Mouse (Mus musculus) CH12.LX (cell line): ENCODE measurements around the gene Hoxd11. TPM values are rescaled to one million over a fixed set of nuclear protein-coding genes. Genes with fewer than 3 reads are reported as not detected.

Experiments used
- DNase-seq: peaks from one replicate; pipeline ENCODE4 v3.0.0-alpha.2; 2013; ENCODE audit errors: extremely low read depth
- H3K27ac ChIP-seq: 2 replicates; pipeline ENCODE4 v1.5.1; 2012; ENCODE audit warnings: low read depth, mild to moderate bottlenecking, control low read depth, moderate library complexity; ENCODE audit not compliant: insufficient read depth
- H3K27me3 ChIP-seq: replicated peaks from 2 replicates; pipeline ENCODE3; 2012; ENCODE audit warnings: inconsistent platforms
- H3K36me3 ChIP-seq, 2 experiments: replicated peaks in 1 of 2; 2 replicates each; pipeline versions ENCODE3 to v1.6.1; 2012; ENCODE audit warnings: inconsistent platforms in 1 of 2, low read length in 1 of 2, mild to moderate bottlenecking in 1 of 2, mixed read lengths in 1 of 2, moderate library complexity in 1 of 2; ENCODE audit not compliant: control insufficient read depth in 1 of 2, insufficient read depth in 1 of 2
- H3K4me1 ChIP-seq, 2 experiments: 2 replicates each; pipeline ENCODE4 v1.6.1; 2012; ENCODE audit warnings: inconsistent platforms in 1 of 2, moderate library complexity in 1 of 2; ENCODE audit not compliant: insufficient read depth in 2 of 2, control insufficient read depth in 1 of 2
- H3K4me2 ChIP-seq: 2 replicates; pipeline ENCODE4 v1.6.1; 2012; ENCODE audit warnings: low read depth, mild to moderate bottlenecking, control low read depth; ENCODE audit not compliant: poor library complexity, insufficient read depth, severe bottlenecking
- H3K4me3 ChIP-seq, 3 experiments: fragments of 150-350 bp in 1 of 3; sonication (generic) in 1 of 3; replicated peaks in 1 of 3; 2 replicates each; pipeline versions ENCODE3 to v1.5.1; 2011 to 2012; ENCODE audit warnings: low read depth in 2 of 3, low read length in 2 of 3, mild to moderate bottlenecking in 2 of 3, moderate library complexity in 2 of 3, control low read depth in 1 of 3, improper control_type of control experiment in 1 of 3, inconsistent platforms in 1 of 3, mixed read lengths in 1 of 3; ENCODE audit not compliant: poor library complexity in 1 of 3
- H3K79me2 ChIP-seq: replicated peaks from 2 replicates; pipeline ENCODE4 v1.6.1; 2012; ENCODE audit warnings: mild to moderate bottlenecking, moderate library complexity; ENCODE audit not compliant: control insufficient read depth, poor library complexity, insufficient read depth, severe bottlenecking; ENCODE audit errors: extremely low read depth
- H3K9ac ChIP-seq: 2 replicates; pipeline ENCODE4 v1.6.1; 2012; ENCODE audit warnings: low read depth, mild to moderate bottlenecking, control low read depth, moderate library complexity; ENCODE audit not compliant: insufficient read depth
- H3K9me3 ChIP-seq: replicated peaks from 2 replicates; pipeline ENCODE3; 2012; ENCODE audit warnings: low read length, inconsistent platforms, mixed read lengths
- BHLHE40 ChIP-seq: IDR thresholded peaks from 2 replicates; pipeline ENCODE4 v1.6.1; 2011; ENCODE audit warnings: mild to moderate bottlenecking, low read depth, low read length, improper control_type of control experiment
- CHD1 ChIP-seq: IDR thresholded peaks from 2 replicates; pipeline ENCODE4 v1.6.1; 2012; ENCODE audit warnings: low read depth, low read length, improper control_type of control experiment, inconsistent platforms
- CHD2 ChIP-seq: IDR thresholded peaks from 2 replicates; pipeline ENCODE4 v1.6.1; 2011; ENCODE audit warnings: low read length, improper control_type of control experiment
- CTCF ChIP-seq, 2 experiments: IDR thresholded peaks in 1 of 2; conservative IDR thresholded peaks in 1 of 2; 2 replicates each; pipeline ENCODE4 v1.5.1; 2011 to 2012; ENCODE audit warnings: low read depth in 2 of 2, low read length in 2 of 2, improper control_type of control experiment in 1 of 2, inconsistent platforms in 1 of 2, mild to moderate bottlenecking in 1 of 2, moderate library complexity in 1 of 2
- E2F4 ChIP-seq: IDR thresholded peaks from 2 replicates; pipeline ENCODE4 v1.6.1; 2011; ENCODE audit warnings: low read depth, low read length, improper control_type of control experiment; ENCODE audit not compliant: insufficient replicate concordance
- ELF1 ChIP-seq: IDR thresholded peaks from 2 replicates; pipeline ENCODE4 v1.6.1; 2014; ENCODE audit warnings: low read depth, mild to moderate bottlenecking, inconsistent platforms, low read length, improper control_type of control experiment
- EP300 ChIP-seq: IDR thresholded peaks from 2 replicates; pipeline ENCODE4 v1.6.1; 2011; ENCODE audit warnings: low read length, improper control_type of control experiment
- ETS1 ChIP-seq: conservative IDR thresholded peaks from 2 replicates; pipeline ENCODE4 v1.6.1; 2012; ENCODE audit warnings: low read depth, mild to moderate bottlenecking, inconsistent platforms, low read length, improper control_type of control experiment, moderate library complexity
- GABPA ChIP-seq: IDR thresholded peaks from 2 replicates; pipeline ENCODE4 v1.6.1; 2012; ENCODE audit warnings: low read depth, low read length, improper control_type of control experiment, inconsistent platforms; ENCODE audit not compliant: insufficient replicate concordance
- HCFC1 ChIP-seq: IDR thresholded peaks from 2 replicates; pipeline ENCODE4 v1.6.1; 2012; ENCODE audit warnings: low read depth, mild to moderate bottlenecking, inconsistent platforms, low read length, improper control_type of control experiment
- IRF4 ChIP-seq: IDR thresholded peaks from 2 replicates; pipeline ENCODE4 v1.6.1; 2014; ENCODE audit warnings: low read depth, mild to moderate bottlenecking, inconsistent platforms, low read length, improper control_type of control experiment
- JUN ChIP-seq: IDR thresholded peaks from 2 replicates; pipeline ENCODE4 v1.6.1; 2011; ENCODE audit warnings: low read depth, mild to moderate bottlenecking, low read length, improper control_type of control experiment, moderate library complexity; ENCODE audit not compliant: insufficient read depth
- JUND ChIP-seq: conservative IDR thresholded peaks from 2 replicates; pipeline ENCODE4 v1.6.1; 2011; ENCODE audit warnings: low read depth, low read length, improper control_type of control experiment
- KAT2A ChIP-seq: IDR thresholded peaks from 2 replicates; pipeline ENCODE4 v1.6.1; 2012; ENCODE audit warnings: low read length, improper control_type of control experiment, inconsistent platforms; ENCODE audit not compliant: insufficient replicate concordance
- MAFK ChIP-seq: IDR thresholded peaks from 2 replicates; pipeline ENCODE4 v1.6.1; 2011; ENCODE audit warnings: low read length, improper control_type of control experiment; ENCODE audit not compliant: insufficient replicate concordance
- MAX ChIP-seq: IDR thresholded peaks from 2 replicates; pipeline ENCODE4 v1.6.1; 2011; ENCODE audit warnings: low read length, improper control_type of control experiment
- MAZ ChIP-seq: IDR thresholded peaks from 2 replicates; pipeline ENCODE4 v1.6.1; 2012; ENCODE audit warnings: low read depth, mild to moderate bottlenecking, inconsistent platforms, low read length, improper control_type of control experiment, moderate library complexity
- MEF2A ChIP-seq: IDR thresholded peaks from 2 replicates; pipeline ENCODE4 v1.6.1; 2014; ENCODE audit warnings: low read depth, mild to moderate bottlenecking, inconsistent platforms, low read length, improper control_type of control experiment, borderline replicate concordance
- MXI1 ChIP-seq: IDR thresholded peaks from 2 replicates; pipeline ENCODE4 v1.6.1; 2011; ENCODE audit warnings: mild to moderate bottlenecking, low read depth, low read length, improper control_type of control experiment
- MYC ChIP-seq: IDR thresholded peaks from 2 replicates; pipeline ENCODE4 v1.6.1; 2011; ENCODE audit warnings: low read depth, mild to moderate bottlenecking, improper control_type of control experiment, low read length
- NELFE ChIP-seq: IDR thresholded peaks from 2 replicates; pipeline ENCODE4 v1.6.1; 2011; ENCODE audit warnings: low read depth, low read length, improper control_type of control experiment
- NRF1 ChIP-seq: IDR thresholded peaks from 2 replicates; pipeline ENCODE4 v1.6.1; 2014; ENCODE audit warnings: low read depth, mild to moderate bottlenecking, inconsistent platforms, low read length, improper control_type of control experiment, moderate library complexity
- PAX5 ChIP-seq: IDR thresholded peaks from 2 replicates; pipeline ENCODE4 v1.6.1; 2012; ENCODE audit warnings: low read length, inconsistent platforms, mixed read lengths
- POLR2A ChIP-seq: IDR thresholded peaks from 2 replicates; pipeline ENCODE4 v1.6.1; 2011; ENCODE audit warnings: low read depth, mild to moderate bottlenecking, improper control_type of control experiment, low read length
- POLR2AphosphoS2 ChIP-seq: IDR thresholded peaks from 2 replicates; pipeline ENCODE4 v1.6.1; 2011; ENCODE audit warnings: low read depth, low read length, improper control_type of control experiment
- RAD21 ChIP-seq: IDR thresholded peaks from 2 replicates; pipeline ENCODE4 v1.6.1; 2011; ENCODE audit warnings: low read depth, mild to moderate bottlenecking, low read length, improper control_type of control experiment, moderate library complexity
- RCOR1 ChIP-seq: conservative IDR thresholded peaks from 2 replicates; pipeline ENCODE4 v1.6.1; 2012; ENCODE audit warnings: low read depth, mild to moderate bottlenecking, inconsistent platforms, low read length, improper control_type of control experiment
- SIN3A ChIP-seq: IDR thresholded peaks from 2 replicates; pipeline ENCODE4 v1.6.1; 2012; ENCODE audit warnings: low read length, improper control_type of control experiment, inconsistent platforms
- SMC3 ChIP-seq: IDR thresholded peaks from 2 replicates; pipeline ENCODE4 v1.6.1; 2011; ENCODE audit warnings: low read depth, low read length, improper control_type of control experiment
- TBP ChIP-seq: conservative IDR thresholded peaks from 2 replicates; pipeline ENCODE4 v1.6.1; 2011; ENCODE audit warnings: low read depth, low read length, improper control_type of control experiment
- TCF12 ChIP-seq: IDR thresholded peaks from 2 replicates; pipeline ENCODE4 v1.6.1; 2014; ENCODE audit warnings: low read depth, mild to moderate bottlenecking, inconsistent platforms, low read length, improper control_type of control experiment
- UBTF ChIP-seq: IDR thresholded peaks from 2 replicates; pipeline ENCODE4 v1.6.1; 2012; ENCODE audit warnings: low read depth, mild to moderate bottlenecking, inconsistent platforms, low read length, improper control_type of control experiment, moderate library complexity
- USF1 ChIP-seq: IDR thresholded peaks from 2 replicates; pipeline ENCODE4 v1.6.1; 2014; ENCODE audit warnings: low read depth, mild to moderate bottlenecking, inconsistent platforms, low read length, improper control_type of control experiment
- USF2 ChIP-seq: conservative IDR thresholded peaks from 2 replicates; pipeline ENCODE4 v1.6.1; 2011; ENCODE audit warnings: low read depth, low read length, improper control_type of control experiment
- ZC3H11A ChIP-seq: IDR thresholded peaks from 2 replicates; pipeline ENCODE4 v1.6.1; 2012; ENCODE audit warnings: low read depth, mild to moderate bottlenecking, inconsistent platforms, low read length, improper control_type of control experiment
- ZKSCAN1 ChIP-seq: IDR thresholded peaks from 2 replicates; pipeline ENCODE4 v1.6.1; 2012; ENCODE audit warnings: low read depth, inconsistent platforms, low read length, improper control_type of control experiment, borderline replicate concordance
- ZMIZ1 ChIP-seq: IDR thresholded peaks from 2 replicates; pipeline ENCODE4 v1.6.1; 2012; ENCODE audit warnings: low read depth, mild to moderate bottlenecking, inconsistent platforms, low read length, improper control_type of control experiment
- ZNF384 ChIP-seq: IDR thresholded peaks from 2 replicates; pipeline ENCODE4 v1.6.1; 2012; ENCODE audit warnings: low read depth, low read length, improper control_type of control experiment, inconsistent platforms
- dilution Hi-C: fragments of 300-500 bp; cut with MboI; formaldehyde crosslinking; loops from 2 replicates; pipeline ENCODE4 v1.14.3; 2020; ENCODE audit warnings: low sequenced_read_pairs; ENCODE audit not compliant: extremely low pct_unique_long_range_greater_than_20kb, extremely low pct_ligation_motif_present
- in situ Hi-C: fragments of 300-500 bp; cut with MboI; formaldehyde crosslinking; loops from 3 replicates; pipeline ENCODE4 v1.14.3; 2019; ENCODE audit warnings: low sequenced_read_pairs, low pct_ligation_motif_present, low pct_unique_long_range_greater_than_20kb, mixed read lengths
- polyA plus RNA-seq: library from polyadenylated mRNA; unstranded; fragments of >175 nt; gene quantifications from 2 replicates; pipeline ENCODE4 v1.2.1, GENCODE M21; 2012; ENCODE audit warnings: low read depth; ENCODE audit not compliant: insufficient read length
- total RNA-seq, 2 experiments: library from RNA; depleted of rRNA; stranded (reverse); fragments of 300-350 nt in 1 of 2; fragments of >200 nt in 1 of 2; gene quantifications; 2 replicates each; pipeline ENCODE4 v1.2.3; 2012 to 2014

Hoxd11 gene
- total and polyA plus RNA-seq, 3 experiments, result not detected

- H3K79me2 ChIP-seq, result no peaks in the 10 kb centered on the region
- in situ Hi-C loops, result no loop called here
- H3K9me3 ChIP-seq, result no peaks in the 10 kb centered on the region
- H3K9ac ChIP-seq, result no peak overlapping the region
- no peaks in the 10 kb centered on the region for H3K36me3 ChIP-seq
- H3K4me3 ChIP-seq, result no peak overlapping the region
- dilution Hi-C loops, result no loop called here
- H3K27me3 ChIP-seq, result no peaks in the 10 kb centered on the region
- peaks cover 0 to 9% of the 10 kb centered on the region in 2 experiments; a peak in 2 of 4 replicates for H3K4me1 ChIP-seq
- TF ChIP-seq MAX (no peak), MYC (no peak), RAD21 (no peak), GABPA (no peak), ETS1 (no peak; the same call in 1 of the 2 replicates), ZNF384 (no peak), E2F4 (no peak), IRF4 (peak; percentile 29; the same call in 1 of the 2 replicates), MAZ (no peak), TCF12 (0 out of 2 replicates have a peak, but pooled peaks have one; percentile 25), POLR2A (no peak), ZKSCAN1 (no peak), NRF1 (no peak), TBP (no peak), MAFK (no peak), KAT2A (no peak), JUN (no peak), CHD2 (no peak), ELF1 (peak; percentile 30; the same call in 1 of the 2 replicates), MEF2A (no peak; the same call in 1 of the 2 replicates), SMC3 (no peak), BHLHE40 (0 out of 2 replicates have a peak, but pooled peaks have one; percentile 7), USF1 (no peak), ZC3H11A (no peak), SIN3A (0 out of 2 replicates have a peak, but pooled peaks have one; percentile 24), HCFC1 (no peak), ZMIZ1 (no peak), JUND (no peak), UBTF (no peak), RCOR1 (no peak), USF2 (no peak), PAX5 (no peak), POLR2AphosphoS2 (no peak), EP300 (peak; percentile 40), CTCF (conservative IDR thresholded peaks at IDR 0.05 in 1 of 2, IDR thresholded peaks at IDR 0.05 in 1 of 2; ENCODE audit: low read depth in 2 of 2, low read length in 2 of 2) (no peak), MXI1 (no peak), CHD1 (no peak), NELFE (no peak)
- TF ChIP-seq, all 38 proteins: peak for 6
- DNase-seq, result peak; percentile 46
- no peak overlapping the region for H3K27ac ChIP-seq
- H3K4me2 ChIP-seq, result peak overlapping the region; percentile 83
These were observed 36.9 kb upstream of the Hoxd11 start for GRCm38 (mm10) chr2:74642431-74642830.
